Mouse (Mus musculus): ENCODE data around the gene Gpx4.

The Gpx4 gene

DNA sequence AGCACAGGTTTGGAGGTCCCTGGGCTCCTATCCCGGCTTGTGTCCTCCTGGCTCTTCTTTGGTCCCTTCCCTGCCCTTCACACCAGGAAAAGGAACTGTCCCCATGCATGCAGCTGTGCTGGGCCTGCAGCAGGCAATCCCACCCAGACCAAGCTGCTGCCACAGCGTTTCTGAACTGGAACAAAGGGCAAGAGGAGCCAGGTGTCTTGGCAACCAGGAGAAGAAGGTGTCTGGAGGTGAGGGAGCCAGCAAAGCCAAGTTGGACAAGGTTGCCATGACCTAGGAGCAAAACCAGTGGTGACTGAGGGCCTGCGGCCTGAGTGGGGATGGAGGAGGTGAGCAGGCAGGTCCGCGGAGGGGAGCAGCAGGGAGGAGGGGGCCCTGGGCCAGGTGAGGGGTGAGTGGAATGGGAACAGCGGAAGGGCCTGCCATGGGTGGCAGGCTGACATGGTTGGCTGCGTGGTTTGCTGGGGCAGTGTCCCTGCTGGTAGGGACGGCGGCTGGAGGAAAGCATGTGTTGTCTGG lies at the start of gene Gpx4:
TSS of gene Gpx4 (plus strand) at position 126 of the 525 bp plus-strand sequence.
- DNase-seq: no peak

GRCm38 (mm10) chr10:79997819-79998218 lies 49.1 kb upstream of the Gpx4 start:
- no peak for DNase-seq

DNA sequence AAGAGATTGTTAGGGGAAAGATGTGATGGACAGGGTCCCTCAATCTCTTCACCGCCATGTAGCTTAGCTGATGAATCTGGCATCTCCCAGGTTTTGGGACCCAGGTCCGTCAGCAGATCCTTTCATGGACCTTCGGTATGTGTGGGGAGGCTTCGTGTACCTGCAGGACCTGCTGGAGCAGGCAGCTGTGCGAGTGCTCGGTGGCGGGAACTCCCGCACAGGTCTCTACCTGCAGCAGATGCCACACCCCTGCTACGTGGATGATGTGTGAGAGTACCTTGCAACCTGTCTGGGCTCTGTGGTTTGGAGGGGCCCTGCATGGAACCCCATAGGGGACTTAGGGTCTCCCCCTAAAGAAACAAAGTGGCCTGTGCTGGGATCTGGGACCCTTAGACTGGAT lies 45.0 kb upstream of the Gpx4 start:
- no peak for DNase-seq

GRCm38 (mm10) chr10:80002829-80003228 lies 44.1 kb upstream of the Gpx4 start:
- DNase-seq: no peak

GRCm38 (mm10) chr10:80003374-80004232 lies 43.4 kb upstream of the Gpx4 start:
- DNase-seq: peak in 1 of 2 experiments; percentile 52

- no peak for DNase-seq
These were observed 42.7 kb upstream of the Gpx4 start for GRCm38 (mm10) chr10:80004233-80004705.

GRCm38 (mm10) chr10:80011740-80012139 lies 35.2 kb upstream of the Gpx4 start:
- DNase-seq: no peak

DNA sequence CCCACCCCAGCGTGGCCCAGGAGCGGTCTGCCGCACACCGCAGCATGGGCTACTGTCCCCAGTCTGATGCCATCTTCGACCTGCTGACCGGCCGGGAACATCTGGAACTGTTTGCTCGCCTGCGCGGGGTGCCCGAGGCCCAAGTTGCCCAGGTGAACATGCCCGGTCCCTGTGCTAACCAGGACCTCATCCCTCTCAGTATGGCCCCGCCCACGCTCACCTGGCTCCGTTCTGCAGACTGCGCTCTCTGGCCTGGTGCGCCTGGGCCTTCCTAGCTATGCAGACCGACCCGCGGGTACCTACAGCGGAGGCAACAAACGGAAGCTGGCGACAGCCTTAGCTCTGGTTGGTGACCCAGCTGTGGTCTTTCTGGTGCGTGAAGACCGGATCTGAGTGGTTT lies 33.4 kb upstream of the Gpx4 start:
- no peak for DNase-seq

GRCm38 (mm10) chr10:80014484-80015290 lies 32.3 kb upstream of the Gpx4 start:
- peak; percentile 76 to 85 for DNase-seq

DNA sequence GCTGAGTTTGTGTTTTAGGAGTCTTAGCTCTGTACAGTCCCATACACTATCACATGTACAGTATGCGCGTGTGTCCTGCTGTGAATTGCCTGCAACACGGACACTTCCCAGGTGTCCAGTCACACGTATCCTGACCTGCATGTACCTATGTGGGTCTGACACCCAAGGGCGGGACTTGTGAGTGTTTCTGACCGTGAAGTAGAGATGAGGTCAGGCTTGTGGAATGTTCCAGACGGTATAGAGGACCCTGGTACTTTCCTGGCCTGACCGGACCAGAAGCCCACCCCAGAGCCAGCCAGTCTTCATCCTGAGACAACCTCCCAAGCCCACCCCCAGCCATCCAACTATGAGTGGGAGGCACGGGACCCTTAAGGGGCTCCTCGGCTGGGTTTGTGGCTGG lies 31.4 kb upstream of the Gpx4 start:
- peak; percentile 80 to 81 for DNase-seq

GRCm38 (mm10) chr10:80016511-80016910 lies 30.5 kb upstream of the Gpx4 start, which contains the start of gene Arhgap45:
Gene Arhgap45, plus strand, starts transcription at chr10:80016653.
- DNase-seq: peak; percentile 81 to 82

- DNase-seq: no peak
These were observed 30.0 kb upstream of the Gpx4 start for GRCm38 (mm10) chr10:80016931-80017330.

GRCm38 (mm10) chr10:80017361-80017760 lies 29.6 kb upstream of the Gpx4 start:
- DNase-seq: peak; percentile 83 to 86

DNA sequence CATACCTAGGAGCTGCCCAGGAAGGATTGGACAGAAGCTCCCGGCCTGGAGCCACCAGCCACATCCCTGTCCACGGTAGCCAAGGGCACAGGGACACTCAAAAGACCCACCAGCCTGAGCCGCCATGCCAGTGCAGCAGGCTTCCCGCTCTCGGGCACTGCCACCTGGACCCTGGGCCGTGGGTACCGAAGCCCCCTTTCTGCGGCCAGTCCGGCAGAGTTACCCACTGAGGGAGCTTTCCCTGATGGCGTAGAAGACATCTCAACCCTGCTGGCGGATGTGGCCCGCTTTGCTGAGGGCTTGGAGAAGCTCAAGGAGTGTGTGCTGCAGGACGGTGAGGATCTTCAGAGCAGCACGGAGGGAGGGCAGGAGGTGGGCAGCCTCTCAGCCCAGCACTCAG lies 29.2 kb upstream of the Gpx4 start:
- DNase-seq: no peak

DNA sequence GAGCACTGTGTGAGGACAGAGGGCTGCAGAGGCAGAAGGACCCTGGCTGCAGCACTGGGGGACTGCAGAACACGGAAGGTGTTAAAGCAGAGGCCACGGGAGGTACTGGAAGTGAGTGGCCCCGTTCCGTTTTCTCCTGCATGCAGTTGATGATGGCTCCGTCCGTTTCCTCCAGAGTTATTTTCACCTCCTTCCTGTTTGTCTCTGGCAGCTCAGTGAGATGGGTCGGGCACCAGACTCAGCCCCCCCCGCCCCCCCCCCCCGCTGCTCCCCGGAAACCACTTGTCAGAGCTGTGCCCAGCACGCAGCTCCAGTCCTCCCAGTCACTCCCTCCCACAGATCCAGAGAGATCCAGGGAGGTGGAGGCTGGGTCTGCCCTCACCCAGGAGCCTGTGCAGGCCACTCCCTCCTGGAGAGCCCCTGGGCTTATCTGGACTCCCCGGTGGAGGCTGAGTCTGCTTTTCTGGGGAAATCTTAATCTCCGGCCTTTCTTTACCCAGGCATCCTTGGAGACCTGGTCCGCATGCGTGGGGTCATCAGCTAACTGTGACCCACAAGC lies 28.1 kb upstream of the Gpx4 start:
- peak; percentile 74 to 82 for DNase-seq

GRCm38 (mm10) chr10:80019471-80020131 lies 27.4 kb upstream of the Gpx4 start:
- peak in 1 of 2 experiments; percentile 44 for DNase-seq

DNA sequence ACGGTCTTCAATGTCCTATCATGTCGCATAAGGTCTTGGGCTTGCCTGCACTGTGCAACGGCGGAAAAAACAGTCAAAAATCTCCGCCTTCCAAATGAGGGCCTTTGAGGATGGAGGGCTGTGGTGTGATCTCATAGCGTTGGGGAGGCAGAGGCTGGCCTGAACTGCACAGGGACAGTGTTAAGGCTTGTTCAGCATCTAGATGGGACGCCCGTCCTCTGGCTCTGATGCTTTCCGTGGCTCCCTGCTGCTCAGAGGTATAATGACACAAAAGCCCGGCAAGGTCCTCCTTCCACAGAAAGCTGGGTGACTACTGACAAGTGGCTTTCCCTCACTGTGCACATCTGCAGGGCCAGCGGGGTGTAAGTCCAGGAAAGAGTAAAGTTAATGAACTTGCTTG lies 26.8 kb upstream of the Gpx4 start:
- no peak for DNase-seq

DNA sequence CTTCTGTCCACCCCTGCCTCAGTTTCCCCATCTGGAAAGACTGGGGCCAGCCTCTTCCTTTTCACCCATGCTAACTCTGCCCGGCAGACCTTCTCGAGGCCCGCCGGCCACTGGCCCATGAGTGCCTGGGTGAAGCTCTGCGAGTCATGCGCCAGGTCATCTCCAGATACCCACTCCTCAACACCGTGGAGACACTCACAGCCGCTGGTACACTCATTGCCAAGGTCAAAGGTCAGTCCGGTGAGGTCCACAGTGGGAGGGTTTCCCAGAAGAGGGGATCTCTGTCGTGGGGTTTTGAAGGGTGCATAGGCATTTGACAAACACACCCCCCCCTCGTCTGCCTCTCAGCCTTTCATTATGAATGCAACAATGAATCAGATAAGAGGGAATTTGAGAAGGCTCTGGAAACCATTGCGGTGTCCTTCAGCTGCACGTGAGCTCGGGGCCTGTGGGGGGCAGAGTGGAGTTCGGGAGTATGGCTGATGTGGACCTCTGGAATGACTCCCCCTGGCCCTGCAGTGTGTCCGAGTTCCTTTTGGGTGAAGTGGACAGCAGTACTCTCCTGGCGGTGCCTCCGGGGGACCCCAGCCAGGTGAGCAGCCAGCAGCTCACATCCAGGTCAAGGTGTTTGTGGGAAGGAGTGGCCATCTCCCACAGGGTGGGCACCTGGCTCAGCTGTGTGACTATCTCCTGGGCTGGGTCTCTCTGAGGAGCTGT lies 26.2 kb upstream of the Gpx4 start:
- DNase-seq: no peak

DNA sequence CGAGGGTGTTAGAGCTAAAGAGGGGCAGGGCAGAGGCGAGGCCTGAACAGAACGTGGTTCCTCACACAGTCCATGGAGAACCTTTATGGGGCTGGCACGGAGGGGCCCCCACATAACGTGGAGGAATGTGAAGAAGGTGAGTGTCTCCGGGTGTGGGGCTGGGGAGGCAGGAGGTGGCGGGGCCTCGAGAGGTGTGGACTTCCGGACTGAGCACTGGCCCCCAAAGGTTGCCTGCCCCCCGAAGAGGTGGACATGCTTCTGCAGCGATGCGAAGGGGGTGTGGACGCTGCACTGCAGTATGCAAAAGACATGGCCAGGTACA lies 25.7 kb upstream of the Gpx4 start:
- no peak for DNase-seq

DNA sequence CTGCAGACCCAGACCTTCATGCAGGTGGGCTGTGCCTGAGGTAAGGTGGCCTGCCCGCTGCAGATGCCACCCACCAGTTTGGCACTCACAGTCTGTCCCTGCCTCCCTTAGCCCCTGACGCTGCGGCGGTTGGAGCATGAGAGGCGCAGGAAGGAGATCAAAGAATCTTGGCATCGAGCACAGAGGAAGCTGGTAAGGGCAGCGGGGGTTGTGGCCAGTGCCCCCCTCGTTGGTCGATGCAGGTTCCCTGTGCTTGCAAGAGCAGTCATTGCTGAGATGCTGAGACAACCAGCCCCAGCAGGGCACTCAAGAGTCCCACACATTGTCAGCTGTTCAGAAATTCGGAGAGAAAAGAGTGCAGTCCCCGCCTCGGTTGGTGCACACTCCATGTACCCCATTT lies 24.8 kb upstream of the Gpx4 start:
- no peak for DNase-seq

GRCm38 (mm10) chr10:80022806-80023205 lies 24.2 kb upstream of the Gpx4 start:
- no peak for DNase-seq

- no peak for DNase-seq
These were observed 23.2 kb upstream of the Gpx4 start for GRCm38 (mm10) chr10:80023758-80024157.

All from lung, adult 18-20 months (tissue).